Mouse (Mus musculus): ENCODE results near the gene Xkrx. TPM values are rescaled to one million over a fixed set of nuclear protein-coding genes. Genes with fewer than 3 reads are reported as not detected.
"Not testable (repeated sequence)": the region's sequence is repeated elsewhere in the genome, so short reads cannot be mapped to it uniquely, and the experiment has no call there.

The Xkrx gene
- 1 to 10 TPM; 2.1 to 2.7 TPM for total RNA-seq (2021)
- long read RNA-seq, experiment 1: 0 reads
- long read RNA-seq, experiment 2: 0 reads

DNA sequence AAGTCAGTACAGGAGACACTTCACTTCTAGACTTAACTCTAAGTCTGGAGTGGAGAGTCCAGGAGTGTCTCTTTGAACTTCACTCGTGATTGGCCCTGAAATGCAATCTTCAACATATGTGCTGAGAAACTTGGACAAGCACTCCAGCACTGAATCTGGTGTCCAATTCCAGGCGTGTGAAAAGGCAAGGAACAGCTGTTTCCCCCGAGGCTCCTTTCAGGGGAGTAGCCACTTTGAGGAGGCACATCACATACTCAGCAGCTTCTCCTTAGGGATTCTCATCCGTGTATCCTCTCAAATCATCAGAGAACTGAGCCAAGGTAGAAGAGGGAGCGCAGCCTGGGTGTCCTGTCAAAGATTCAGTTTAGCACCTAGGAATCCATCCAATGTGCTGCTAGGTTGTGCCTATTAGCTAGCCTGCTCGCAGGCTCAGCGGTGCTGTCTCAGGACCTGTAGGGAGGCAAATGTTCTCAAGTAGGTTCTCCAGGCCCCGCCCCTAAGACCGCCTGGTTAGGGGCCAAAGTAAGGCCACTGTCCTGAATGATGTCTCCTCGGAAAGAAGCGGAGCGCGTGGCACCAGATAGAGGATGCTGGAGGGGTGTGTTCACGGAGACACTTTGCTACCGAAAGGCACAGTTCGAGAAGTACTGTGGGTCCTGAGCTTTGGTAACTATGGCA is at the start of gene Xkrx:
Gene Xkrx (minus strand): TSS at position 34 of the 678 bp plus-strand sequence.
- no peak for DNase-seq (ENCODE audit: low spot score in 2 of 2)

GRCm38 (mm10) chrX:134211151-134211642 is 49.3 kb upstream of the Xkrx start:
- no peak for DNase-seq (ENCODE audit: low spot score in 2 of 2)

GRCm38 (mm10) chrX:134208491-134208890 is 46.6 kb upstream of the Xkrx start:
- no peak for DNase-seq (ENCODE audit: low spot score in 2 of 2)

DNA sequence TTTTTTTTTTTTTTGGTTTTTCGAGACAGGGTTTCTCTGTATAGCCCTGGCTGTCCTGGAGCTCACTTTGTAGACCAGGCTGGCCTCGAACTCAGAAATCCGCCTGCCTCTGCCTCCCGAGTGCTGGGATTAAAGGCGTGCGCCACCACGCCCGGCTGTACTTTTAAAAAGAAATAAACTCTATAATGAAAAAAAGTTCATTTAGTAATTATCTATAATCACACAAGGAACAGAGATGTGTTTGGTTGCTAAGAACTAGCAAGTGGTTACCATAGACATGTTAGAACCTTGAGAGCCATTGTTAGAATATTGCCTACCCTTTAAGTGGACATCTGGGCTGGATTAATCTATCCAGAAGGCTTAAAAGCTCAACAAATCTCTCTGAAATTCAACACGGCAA is 25.3 kb upstream of the Xkrx start, which contains the start of gene Arl13a:
Gene Arl13a (plus strand): TSS at position 301 of the 400 bp plus-strand sequence.
- DNase-seq (ENCODE audit: low spot score in 2 of 2): not testable (repeated sequence)

GRCm38 (mm10) chrX:134174699-134175098 is 12.8 kb upstream of the Xkrx start:
- DNase-seq (ENCODE audit: low spot score in 2 of 2): no peak

- no peak for DNase-seq (ENCODE audit: low spot score in 2 of 2)
Measured at GRCm38 (mm10) chrX:134170584-134170983, 8.7 kb upstream of the Xkrx start.

DNA sequence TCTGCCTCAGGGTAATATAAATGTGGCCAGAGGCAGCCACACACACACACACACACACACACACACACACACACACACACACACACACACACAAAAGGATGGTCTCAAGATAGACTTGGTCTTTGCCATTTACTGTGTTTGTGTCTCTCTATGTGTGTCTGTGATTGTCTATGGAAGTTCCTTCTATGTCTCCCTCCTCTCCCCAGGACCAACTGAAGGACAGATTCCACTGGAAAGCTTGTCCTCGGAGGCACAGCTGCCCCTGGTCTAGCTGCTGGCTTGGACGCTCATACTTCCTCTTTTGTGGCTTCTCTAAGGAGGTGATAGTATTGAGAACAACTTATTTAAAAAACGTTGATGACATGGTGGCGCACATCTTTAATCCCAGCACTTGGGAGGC is 1.6 kb upstream of the Xkrx start:
- no peak for DNase-seq (ENCODE audit: low spot score in 2 of 2)

DNA sequence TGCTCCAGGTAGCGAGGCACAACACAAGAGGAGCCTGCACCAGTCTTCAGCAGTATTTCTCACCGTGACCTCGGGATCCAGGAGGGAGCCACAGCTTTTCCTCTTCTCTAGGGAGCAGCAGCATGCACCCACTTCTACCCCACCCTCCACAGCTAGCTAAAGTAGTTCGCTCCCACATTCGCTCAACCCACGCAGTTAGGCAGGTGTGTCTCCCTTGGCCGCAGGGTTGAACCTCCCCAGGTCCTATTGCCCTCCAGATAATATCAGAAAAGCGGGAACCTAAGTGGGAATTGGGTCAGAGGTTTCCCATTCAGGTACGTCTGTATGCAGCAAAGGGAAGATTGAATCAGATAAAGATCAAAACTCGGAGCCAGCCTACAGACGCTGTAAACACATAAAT is 950 bp upstream of the Xkrx start:
- DNase-seq (ENCODE audit: low spot score in 2 of 2): no peak

DNA sequence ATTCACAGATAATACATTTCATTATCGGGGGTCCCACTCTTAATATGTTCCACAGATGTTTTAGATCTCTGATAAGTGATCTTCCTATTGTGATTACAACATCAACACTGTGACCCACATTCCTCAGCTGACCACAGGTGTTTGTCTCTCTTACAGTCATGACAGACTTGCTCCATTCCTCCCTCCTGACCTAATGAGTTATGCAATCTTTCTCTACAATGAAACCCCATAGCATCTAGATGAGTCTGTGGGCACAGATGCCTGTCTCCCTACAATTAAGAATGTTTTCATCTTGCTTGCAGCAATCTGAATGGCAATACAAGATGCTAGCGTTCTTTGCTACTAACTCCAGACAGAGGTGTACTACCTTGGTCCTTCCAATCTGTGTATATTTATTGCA is 1.4 kb downstream of the Xkrx start:
- DNase-seq (ENCODE audit: low spot score in 2 of 2): no peak

- no peak for DNase-seq (ENCODE audit: low spot score in 2 of 2)
Measured at GRCm38 (mm10) chrX:134158151-134158550, 3.7 kb downstream of the Xkrx start.

DNA sequence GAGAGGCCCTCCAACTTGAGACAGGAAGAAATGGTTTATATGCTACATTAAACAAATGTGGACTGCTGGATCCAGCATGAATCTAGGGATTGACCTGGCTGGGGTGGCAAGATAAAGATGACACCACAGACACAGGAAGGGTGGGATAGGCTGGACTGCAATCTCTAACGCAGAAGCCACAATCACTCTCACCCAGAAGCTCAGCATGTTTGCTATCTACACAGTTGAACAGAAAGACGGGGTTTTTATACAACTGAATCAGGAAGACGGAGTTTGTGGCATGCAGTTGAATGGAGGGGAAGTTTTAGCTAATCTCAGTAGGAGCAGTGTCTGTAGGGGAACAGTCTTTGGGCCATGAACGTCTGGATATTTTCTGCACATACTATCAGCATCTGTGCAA is 19.9 kb downstream of the Xkrx start:
- DNase-seq (ENCODE audit: low spot score in 2 of 2): no peak

- no peak for DNase-seq (ENCODE audit: low spot score in 2 of 2)
Measured at GRCm38 (mm10) chrX:134141551-134141950, 20.3 kb downstream of the Xkrx start.

GRCm38 (mm10) chrX:134140024-134140423 is 21.9 kb downstream of the Xkrx start:
- DNase-seq (ENCODE audit: low spot score in 2 of 2): no peak

DNA sequence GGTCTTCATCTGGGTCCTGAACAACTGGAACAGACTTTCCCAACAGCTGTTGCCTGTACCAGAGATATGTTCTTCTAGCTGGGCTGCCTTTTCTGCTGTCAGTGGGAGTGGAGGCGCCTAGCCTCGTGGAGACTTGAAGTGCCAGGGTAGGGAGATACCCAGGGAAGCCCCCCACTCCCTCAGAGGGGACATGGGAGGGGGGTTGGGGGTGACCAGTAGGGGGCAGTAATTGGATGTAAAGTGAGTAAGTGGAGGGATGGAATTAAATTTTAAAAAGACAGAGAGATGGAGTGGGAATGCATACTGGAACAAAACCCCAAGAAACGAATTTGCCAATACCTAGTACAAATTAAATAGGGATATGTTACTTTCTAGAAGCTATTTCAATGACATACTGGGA is 28.1 kb downstream of the Xkrx start:
- DNase-seq (ENCODE audit: low spot score in 2 of 2): no peak

DNA sequence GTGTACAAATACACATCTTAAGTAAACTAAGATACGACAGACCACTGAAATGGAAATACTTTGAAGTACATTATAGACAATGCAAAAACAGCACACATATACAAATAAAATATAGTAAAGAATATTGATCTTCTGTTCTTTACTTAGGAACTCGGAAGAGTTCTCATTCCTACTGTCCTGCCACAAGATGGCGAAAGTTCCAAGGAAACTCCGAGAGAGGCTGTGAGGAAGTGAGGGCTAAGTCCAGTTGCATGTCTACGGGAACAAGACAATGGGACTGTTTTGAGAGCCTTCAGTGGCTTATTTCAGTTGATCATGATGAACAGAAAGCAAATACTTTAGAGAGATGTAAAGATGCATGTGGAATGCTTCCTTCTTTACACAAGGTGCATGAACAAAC is 29.6 kb downstream of the Xkrx start:
- DNase-seq (ENCODE audit: low spot score in 2 of 2): no peak

DNA sequence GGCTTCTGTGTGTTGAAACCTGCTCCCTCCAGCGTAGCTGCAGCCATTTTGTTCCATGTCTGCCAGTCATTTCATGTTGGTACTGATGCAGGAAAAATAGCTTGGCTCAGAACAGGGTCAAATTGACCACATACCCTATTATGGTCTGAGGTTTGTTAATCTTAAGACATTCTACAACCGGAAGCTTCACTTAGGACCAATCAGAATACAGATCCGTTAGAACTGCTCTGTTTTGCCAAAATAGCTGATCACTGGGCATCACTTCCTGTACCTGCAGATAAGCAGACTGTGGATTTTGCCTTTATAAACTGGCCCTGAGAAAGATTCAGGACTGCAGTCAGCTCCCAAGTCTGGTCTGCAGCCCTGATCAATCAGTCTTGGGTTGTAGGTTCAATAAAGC is 33.3 kb downstream of the Xkrx start:
- DNase-seq (ENCODE audit: low spot score in 2 of 2): no peak

GRCm38 (mm10) chrX:134116417-134116816 is 45.5 kb downstream of the Xkrx start:
- no peak for DNase-seq (ENCODE audit: low spot score in 2 of 2)

DNA sequence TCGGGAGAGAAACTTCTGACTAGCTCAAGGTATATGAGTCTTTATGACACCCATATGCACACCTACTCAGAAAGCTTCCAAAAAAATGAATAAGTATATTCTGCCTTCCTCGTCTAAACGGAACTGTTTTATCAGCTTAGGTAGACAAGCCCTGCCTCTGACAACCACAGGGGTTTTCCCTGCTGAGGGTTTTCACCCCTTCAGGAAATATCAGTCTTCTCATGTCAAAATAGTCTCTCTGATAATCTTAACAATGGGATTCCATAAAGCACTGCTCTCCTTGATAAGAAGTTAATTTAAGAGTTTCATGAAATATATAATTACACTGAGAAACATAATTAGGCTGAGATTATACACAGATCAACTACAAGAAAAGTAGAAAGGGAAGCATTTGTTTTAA is 50.1 kb downstream of the Xkrx start:
- DNase-seq (ENCODE audit: low spot score in 2 of 2): no peak

GRCm38 (mm10) chrX:134102641-134103040 is 59.2 kb downstream of the Xkrx start:
- no peak for DNase-seq (ENCODE audit: low spot score in 2 of 2)
